Mouse (Mus musculus) cortical plate, adult 2 months (tissue): ENCODE measurements around the gene Fgf8.

ENCODE experiments used
- CTCF ChIP-seq: fragments of 200-500 bp; IDR thresholded peaks from 2 replicates; pipeline ENCODE4 v1.5.1; 2011; ENCODE audit warnings: mild to moderate bottlenecking, control low read depth, low read length; ENCODE audit not compliant: insufficient read depth; ENCODE audit errors: extremely low read depth
- POLR2A ChIP-seq: fragments of 200-500 bp; IDR thresholded peaks from 2 replicates; pipeline ENCODE4 v1.6.1; 2011; ENCODE audit warnings: mild to moderate bottlenecking, low read length, control low read depth; ENCODE audit not compliant: insufficient read depth; ENCODE audit errors: extremely low read depth

- TF ChIP-seq POLR2A (no peak), CTCF (no peak)
These were observed 1.1 kb downstream of the Fgf8 start for GRCm38 (mm10) chr19:45741431-45742217.
